1 mouse cellular context compared by ENCODE assay signal in the genomic region with DNA sequence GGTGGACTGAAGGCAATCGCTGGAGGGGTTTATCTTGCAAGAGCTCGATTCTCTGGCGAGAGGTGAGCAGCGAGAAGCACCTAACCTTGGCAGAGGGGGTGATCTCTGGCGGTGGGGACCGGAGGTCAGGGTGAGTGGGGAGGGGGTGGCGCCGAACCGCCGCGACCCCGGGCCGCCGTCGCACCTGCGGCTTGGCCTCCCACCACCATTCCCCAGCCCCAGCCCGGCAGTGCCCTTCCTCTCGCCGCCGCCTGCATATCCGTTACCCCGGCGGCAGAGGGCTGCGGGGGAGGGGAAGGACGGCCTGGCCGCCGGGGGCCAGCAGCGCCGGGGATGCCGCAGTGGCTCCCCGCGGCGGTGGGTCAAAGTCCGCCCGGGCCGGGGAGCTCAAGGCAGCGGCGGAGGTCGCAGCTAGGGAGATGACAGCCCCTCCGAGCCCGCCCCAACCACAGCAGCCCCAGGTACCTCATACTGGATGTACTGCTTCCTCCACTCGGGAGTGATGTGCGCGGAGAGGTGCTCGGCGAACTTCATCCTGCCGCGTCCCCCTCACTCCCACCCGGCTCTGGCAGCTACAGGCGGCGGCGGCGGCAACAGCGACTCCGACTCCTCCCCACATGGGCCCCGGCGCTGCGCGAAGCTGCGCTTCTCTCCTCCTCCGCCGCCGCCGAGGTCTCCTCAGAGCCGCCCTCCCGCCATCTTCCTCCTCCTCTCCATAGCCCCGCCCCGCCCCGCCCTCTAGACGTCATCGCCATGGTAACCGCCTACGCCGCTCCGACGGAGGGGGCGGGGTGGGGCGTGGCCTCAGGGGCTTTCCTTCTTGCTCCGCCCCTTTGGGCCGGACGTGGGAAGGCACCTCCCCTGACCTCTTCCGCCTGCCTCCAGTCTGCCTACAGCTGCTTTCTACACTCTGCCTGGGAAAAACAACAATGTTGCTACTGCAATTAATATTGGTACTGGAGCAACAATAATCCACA.
TF ChIP-seq lines count a peak whose summit lies in the region.

A gene (minus strand): TSS at position 715 of the 977 bp plus-strand sequence.

TF ChIP-seq in CH12.LX, 34 proteins besides CTCF, POLR2A, EP300 and RAD21 (continued from another document):
- TF ChIP-seq MAX (IDR thresholded peaks at IDR 0.05; ENCODE audit: low read length) (peak; percentile 12; the same call in 1 of the 2 replicates), SMC3 (IDR thresholded peaks at IDR 0.05; ENCODE audit: low read depth, low read length) (no peak), ZMIZ1 (IDR thresholded peaks at IDR 0.05; ENCODE audit: low read depth, low read length) (peak; percentile 61; the same call in 1 of the 2 replicates), MXI1 (IDR thresholded peaks at IDR 0.05; ENCODE audit: low read depth, low read length) (peak; percentile 45; the same call in 1 of the 2 replicates), ZNF384 (IDR thresholded peaks at IDR 0.05; ENCODE audit: low read depth, low read length) (no peak), CHD1 (IDR thresholded peaks at IDR 0.05; ENCODE audit: low read depth, low read length) (no peak), IRF4 (IDR thresholded peaks at IDR 0.05; ENCODE audit: low read depth, low read length) (peak; percentile 14; the same call in 1 of the 2 replicates), SIN3A (IDR thresholded peaks at IDR 0.05; ENCODE audit: low read length) (peak; percentile 67), TBP (conservative IDR thresholded peaks at IDR 0.05; ENCODE audit: low read depth, low read length) (0 out of 2 replicates have a peak, but pooled peaks have one; percentile 27), CHD2 (IDR thresholded peaks at IDR 0.05; ENCODE audit: low read length) (peak; percentile 47; the same call in 1 of the 2 replicates), PAX5 (IDR thresholded peaks at IDR 0.05; ENCODE audit: low read length) (no peak), NELFE (IDR thresholded peaks at IDR 0.05; ENCODE audit: low read depth, low read length) (peak; percentile 43), ELF1 (IDR thresholded peaks at IDR 0.05; ENCODE audit: low read depth, low read length) (peak; percentile 76), KAT2A (IDR thresholded peaks at IDR 0.05; ENCODE audit: insufficient replicate concordance, low read length) (0 out of 2 replicates have a peak, but pooled peaks have one; percentile 26), ZKSCAN1 (IDR thresholded peaks at IDR 0.05; ENCODE audit: borderline replicate concordance, low read depth, low read length) (no peak), TCF12 (IDR thresholded peaks at IDR 0.05; ENCODE audit: low read depth, low read length) (peak; percentile 34), MAFK (IDR thresholded peaks at IDR 0.05; ENCODE audit: insufficient replicate concordance, low read length) (no peak), UBTF (IDR thresholded peaks at IDR 0.05; ENCODE audit: low read depth, low read length) (peak; percentile 98), JUN (IDR thresholded peaks at IDR 0.05; ENCODE audit: insufficient read depth, low read depth, low read length) (no peak)
